Mouse (Mus musculus) CH12.LX (cell line): ENCODE measurements around the gene Gm20388.

ENCODE experiments used
- CHD1 ChIP-seq: IDR thresholded peaks from 2 replicates; pipeline ENCODE4 v1.6.1; 2012; ENCODE audit warnings: low read depth, low read length, improper control_type of control experiment, inconsistent platforms
- CTCF ChIP-seq, 2 experiments: IDR thresholded peaks in 1 of 2; conservative IDR thresholded peaks in 1 of 2; 2 replicates each; pipeline ENCODE4 v1.5.1; 2011 to 2012; ENCODE audit warnings: low read depth in 2 of 2, low read length in 2 of 2, improper control_type of control experiment in 1 of 2, inconsistent platforms in 1 of 2, mild to moderate bottlenecking in 1 of 2, moderate library complexity in 1 of 2
- EP300 ChIP-seq: IDR thresholded peaks from 2 replicates; pipeline ENCODE4 v1.6.1; 2011; ENCODE audit warnings: low read length, improper control_type of control experiment
- MAX ChIP-seq: IDR thresholded peaks from 2 replicates; pipeline ENCODE4 v1.6.1; 2011; ENCODE audit warnings: low read length, improper control_type of control experiment
- POLR2A ChIP-seq: IDR thresholded peaks from 2 replicates; pipeline ENCODE4 v1.6.1; 2011; ENCODE audit warnings: low read depth, mild to moderate bottlenecking, improper control_type of control experiment, low read length

DNA sequence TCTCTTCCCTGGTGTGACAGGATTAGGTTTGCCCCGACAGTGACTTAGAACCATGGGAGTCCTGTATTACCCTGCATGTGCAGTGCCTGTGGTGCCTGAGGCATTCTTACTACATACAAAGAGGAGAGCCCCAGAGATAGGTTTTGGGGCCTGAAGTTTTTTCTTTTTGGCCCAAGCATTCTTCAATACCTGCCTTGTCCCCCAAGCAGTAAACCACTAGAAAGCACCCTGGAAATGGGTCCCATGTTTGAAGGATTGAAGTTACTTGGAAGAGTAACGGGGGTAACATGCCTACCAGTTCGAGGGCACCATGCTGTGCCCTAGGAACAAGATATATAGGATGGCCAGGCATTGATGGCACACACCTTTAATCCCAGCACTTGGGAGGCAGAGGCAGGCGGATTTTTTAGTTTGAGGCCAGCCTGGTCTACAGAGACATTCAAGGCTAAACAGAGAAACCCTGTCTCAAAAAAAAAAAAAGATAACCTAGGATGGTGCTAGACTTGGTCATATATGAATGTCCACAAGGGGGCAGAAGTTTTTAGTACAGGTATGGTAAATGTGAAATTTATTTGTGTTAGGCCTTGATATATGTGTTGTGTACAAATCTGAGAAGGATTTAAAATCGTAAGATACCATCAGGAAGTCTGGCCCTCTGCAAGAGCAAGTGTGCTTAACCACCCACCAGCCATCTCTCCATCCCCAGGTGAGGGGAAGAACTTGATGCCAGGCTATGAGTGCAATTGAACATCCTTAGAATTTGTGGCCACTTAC lies 3195.1 kb downstream of the Gm20388 start:
- TF ChIP-seq MAX, result no peak
- TF ChIP-seq CTCF (conservative IDR thresholded peaks at IDR 0.05 in 1 of 2, IDR thresholded peaks at IDR 0.05 in 1 of 2; ENCODE audit: low read depth in 2 of 2, low read length in 2 of 2), result peak in 1 of 2 experiments; percentile 63; a peak in 2 of 4 replicates
- TF ChIP-seq CHD1, result no peak
- TF ChIP-seq POLR2A, result peak; percentile 74
- no peak for TF ChIP-seq EP300
